Mouse (Mus musculus) lung, adult 2 months (tissue): Measurements from ENCODE around the gene Mecom.

Experiments
- CTCF ChIP-seq: fragments of 200-500 bp; IDR thresholded peaks from 2 replicates; pipeline ENCODE4 v1.5.1; 2011; ENCODE audit warnings: mild to moderate bottlenecking, low read length, control low read depth; ENCODE audit not compliant: insufficient read depth
- POLR2A ChIP-seq: fragments of 200-500 bp; IDR thresholded peaks from 2 replicates; pipeline ENCODE4 v1.6.1; 2011; ENCODE audit warnings: low read depth, mild to moderate bottlenecking, control low read depth, low read length, borderline replicate concordance; ENCODE audit errors: extremely low read depth

GRCm38 (mm10) chr3:30135857-30136256 is 412.0 kb downstream of the Mecom start:
- TF ChIP-seq CTCF (no peak), POLR2A (no peak)
